In genomic region chr15:82120544-82120943, GRCm38 (mm10) we compare ENCODE assay signal across 31 mouse cellular contexts. TPM values are rescaled to one million over a fixed set of nuclear protein-coding genes. Genes with fewer than 3 reads are reported as not detected.
"Had no signal": no experiment of that assay in that cellular context is flagged by ENCODE, and none has a peak within 500 bp of the region (broad histone marks: within the 10 kb centered on the region; RNA-seq: fewer than 3 reads in every experiment).

No protein-coding gene starts in this region.

- H3K9me3 ChIP-seq: heart, embryonic 10.5 days; heart, embryonic 12.5 days; hindbrain, embryonic 10.5 days; hindbrain, embryonic 12.5 days; kidney, embryonic 15.5 days; limb, embryonic 10.5 days; limb, embryonic 12.5 days; liver, embryonic 13.5 days had no signal

- H3K36me3 ChIP-seq: heart, embryonic 10.5 days; heart, embryonic 12.5 days; hindbrain, embryonic 10.5 days; hindbrain, embryonic 12.5 days; kidney, embryonic 15.5 days; limb, embryonic 10.5 days; limb, embryonic 12.5 days; liver, embryonic 13.5 days had no signal

- H3K9ac ChIP-seq: heart, embryonic 12.5 days; hindbrain, embryonic 12.5 days; hindbrain, embryonic 14.5 days; kidney, embryonic 15.5 days; limb, embryonic 12.5 days; liver, embryonic 13.5 days had no signal

- H3K4me1 ChIP-seq: heart, embryonic 10.5 days; heart, embryonic 12.5 days; hindbrain, embryonic 10.5 days; hindbrain, embryonic 12.5 days; kidney, embryonic 15.5 days; limb, embryonic 10.5 days; limb, embryonic 12.5 days; liver, embryonic 13.5 days had no signal

- DNase-seq: gastrocnemius, adult 2 months; gastrocnemius, postnatal 10 days; gastrocnemius, postnatal 25 days; heart, adult 18-20 months; heart, postnatal 10 days; heart, postnatal 4 days; kidney, adult 11 months; kidney, adult 2 months; kidney, adult 9 months; kidney, postnatal 14 days; kidney, postnatal 36 days; liver; liver, embryonic 13.5 days had no signal

- H3K4me3 ChIP-seq: gastrocnemius, adult 2 months; heart, embryonic 10.5 days; heart, embryonic 12.5 days; hindbrain, embryonic 10.5 days; hindbrain, embryonic 12.5 days; kidney, embryonic 15.5 days; left cerebral cortex, adult 2 months; limb, embryonic 10.5 days; limb, embryonic 12.5 days; liver, embryonic 13.5 days had no signal

- ATAC-seq: hindbrain, embryonic 16.5 days; inflammation-experienced regulatory T-cells, adult 6 months had no signal

- H3K27ac ChIP-seq: gastrocnemius, adult 2 months; heart, embryonic 10.5 days; hindbrain, embryonic 10.5 days; hindbrain, embryonic 12.5 days; hindbrain, embryonic 14.5 days; kidney, embryonic 15.5 days; kidney, postnatal 0 days; left cerebral cortex, adult 2 months; limb, embryonic 10.5 days; limb, embryonic 12.5 days; liver, embryonic 13.5 days had no signal

- H3K27me3 ChIP-seq: hindbrain, embryonic 12.5 days; kidney, embryonic 15.5 days; limb, embryonic 12.5 days had no signal

- H3K4me2 ChIP-seq: heart, embryonic 12.5 days; hindbrain, embryonic 12.5 days; hindbrain, embryonic 14.5 days; kidney, embryonic 15.5 days; limb, embryonic 12.5 days; liver, embryonic 11.5 days; liver, embryonic 13.5 days had no signal

RNA-seq across cellular contexts. Expression of gene Mei1, which starts 50.7 kb away (rescaled TPM):
- total RNA-seq: gastrocnemius, adult 2 months; granulocyte monocyte progenitor cell, adult 5-6 weeks; heart, adult 18-20 months; heart, adult 8-10 months; heart, postnatal 10 days; heart, postnatal 25 days; heart, postnatal 4 days had no signal
- polyA plus RNA-seq: heart, embryonic 12.5 days; heart, embryonic 14.5 days; heart, embryonic 16.5 days; hindbrain, embryonic 10.5 days; kidney, adult 2 months; limb, embryonic 10.5 days; limb, embryonic 12.5 days; liver, embryonic 11.5 days; liver, embryonic 13.5 days had no signal
